Mouse (Mus musculus) bone marrow, adult 2 months (tissue): ENCODE results near the gene Ier2.

ENCODE experiments used
- CTCF ChIP-seq: fragments of 200-500 bp; IDR thresholded peaks from 2 replicates; pipeline ENCODE4 v1.5.1; 2011; ENCODE audit warnings: low read length, control low read depth; ENCODE audit not compliant: control insufficient read depth, insufficient read depth
- POLR2A ChIP-seq: fragments of 200-500 bp; IDR thresholded peaks from 2 replicates; pipeline ENCODE4 v1.6.1; 2011; ENCODE audit warnings: low read depth, mild to moderate bottlenecking, control low read depth, low read length, borderline replicate concordance; ENCODE audit not compliant: control insufficient read depth

DNA sequence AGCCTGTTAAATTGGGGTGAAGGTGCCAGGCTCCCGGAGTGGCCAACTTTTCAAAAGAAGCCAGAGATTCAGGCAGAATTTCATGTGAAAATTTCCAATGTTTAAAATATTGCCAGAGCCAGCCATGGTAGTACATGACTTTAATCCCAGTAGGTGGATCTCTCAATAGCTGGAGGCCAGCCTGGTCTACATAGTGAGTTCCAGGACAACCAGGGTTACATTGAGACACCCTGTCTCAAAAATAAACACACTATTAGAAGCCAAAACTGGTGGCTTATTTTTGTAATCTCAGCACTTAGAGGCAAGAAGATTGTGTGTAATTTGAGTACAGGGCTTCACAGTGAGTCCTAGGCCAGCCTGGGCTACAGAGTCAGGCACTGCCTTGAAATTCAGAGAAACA, 47.3 kb upstream of the Ier2 start:
- TF ChIP-seq CTCF (no peak), POLR2A (no peak)
